Mouse (Mus musculus) erythroblast, embryonic 14.5 days (primary cell): ENCODE data around the gene Pde4d.

ENCODE experiments used
- GATA1 ChIP-seq: IDR thresholded peaks from 2 replicates; pipeline ENCODE4 v1.6.1; 2012; ENCODE audit warnings: low read length, inconsistent platforms, mixed read lengths
- TAL1 ChIP-seq: IDR thresholded peaks from 3 replicates; pipeline ENCODE4 v1.6.1; 2012; ENCODE audit warnings: low read length, inconsistent platforms, mixed read lengths

DNA sequence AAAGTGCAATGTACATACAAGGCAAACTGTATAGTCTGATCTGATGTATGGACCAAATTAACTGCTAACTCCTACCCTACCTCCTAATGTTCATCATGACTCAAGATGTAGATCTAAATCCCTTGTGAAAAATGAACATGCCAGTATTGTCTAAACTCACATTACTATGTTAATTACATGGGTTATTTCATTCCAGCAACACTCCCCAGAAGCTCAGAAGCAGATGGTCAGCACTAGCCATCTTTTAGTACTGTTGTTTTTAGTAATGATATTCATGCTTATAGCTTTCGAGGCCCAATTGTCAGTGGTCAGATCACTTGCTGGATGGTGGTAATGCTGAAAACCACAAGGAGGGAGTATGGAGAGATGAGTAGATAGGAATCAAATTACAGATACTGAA lies 1127.0 kb downstream of the Pde4d start:
- TF ChIP-seq GATA1 (no peak), TAL1 (no peak)
